Mouse (Mus musculus) liver, adult 2 months (tissue): ENCODE measurements at regions not wholly inside any gene's neighbourhood (a gene's known extent, or its start where the extent isn't known, plus 50 kb on each side); places are given as distances from the start of the nearest gene placed in this dataset.

ENCODE experiments used
- DNase-seq: peaks from one replicate; pipeline ENCODE4 v3.0.0-alpha.2; 2011; ENCODE audit warnings: low read depth, low spot score; ENCODE audit errors: extremely low read depth
- H3K27ac ChIP-seq: fragments of 200-500 bp; replicated peaks from 2 replicates; pipeline ENCODE4 v1.5.1; 2012; ENCODE audit warnings: low read depth, mild to moderate bottlenecking, control low read depth, inconsistent platforms, low read length; ENCODE audit not compliant: insufficient read depth
- H3K27me3 ChIP-seq: fragments of 200-500 bp; 2 replicates; pipeline ENCODE4 v1.6.1; 2012; ENCODE audit warnings: mild to moderate bottlenecking, moderate library complexity, low read length, inconsistent platforms; ENCODE audit not compliant: control insufficient read depth, insufficient read depth
- H3K36me3 ChIP-seq: fragments of 200-500 bp; 2 replicates; pipeline ENCODE4 v1.6.1; 2012; ENCODE audit warnings: low read length, inconsistent platforms; ENCODE audit not compliant: control insufficient read depth, insufficient read depth
- H3K4me1 ChIP-seq: fragments of 200-500 bp; 2 replicates; pipeline ENCODE4 v1.6.1; 2011; ENCODE audit warnings: low read length; ENCODE audit not compliant: control insufficient read depth, insufficient read depth
- H3K4me3 ChIP-seq: fragments of 200-500 bp; 2 replicates; pipeline ENCODE4 v1.5.1; 2011; ENCODE audit warnings: low read depth, mild to moderate bottlenecking, control low read depth, low read length, moderate library complexity; ENCODE audit not compliant: insufficient read depth
- H3K79me2 ChIP-seq: fragments of 200-500 bp; 2 replicates; pipeline ENCODE4 v1.6.1; 2012; ENCODE audit warnings: inconsistent platforms, mild to moderate bottlenecking, low read length, moderate library complexity; ENCODE audit not compliant: control insufficient read depth, insufficient read depth
- H3K9ac ChIP-seq: fragments of 200-500 bp; 2 replicates; pipeline ENCODE4 v1.6.1; 2012; ENCODE audit warnings: low read depth, mild to moderate bottlenecking, control low read depth, inconsistent platforms, low read length
- CTCF ChIP-seq: fragments of 200-500 bp; IDR thresholded peaks from 2 replicates; pipeline ENCODE4 v1.5.1; 2011; ENCODE audit warnings: low read depth, low read length, control low read depth
- POLR2A ChIP-seq: fragments of 200-500 bp; IDR thresholded peaks from 2 replicates; pipeline ENCODE4 v1.6.1; 2011; ENCODE audit warnings: low read length, control low read depth; ENCODE audit not compliant: insufficient read depth; ENCODE audit errors: extremely low read depth
- WGBS: fragments of 180-500 bp; shearing (Covaris S2); methylation state at CpG from one replicate; pipeline ENCODE4 v1.1.7; 2018; 5-methylcytosine and 5-hydroxymethylcytosine counted together

- Histone ChIP-seq H3K9ac (no peak overlapping the region), H3K27ac (no peak overlapping the region), H3K27me3 (no peaks in the 10 kb centered on the region), H3K79me2 (no peaks in the 10 kb centered on the region), H3K36me3 (no peaks in the 10 kb centered on the region), H3K4me1 (peaks cover 7% of the 10 kb centered on the region; the same call in 1 of the 2 replicates), H3K4me3 (peak overlapping the region; percentile 23)
- peak; percentile 41 for DNase-seq
- WGBS = 31% methylated on average over 21 of the region's 21 CpGs
- TF ChIP-seq POLR2A = no peak
- TF ChIP-seq CTCF = peak; percentile 64; the same call in 1 of the 2 replicates
Observed at GRCm38 (mm10) chr5:103355372-103356300, 69.4 kb upstream of the Ptpn13 start.

GRCm38 (mm10) chr5:103343869-103344268, 81.1 kb upstream of the Ptpn13 start:
- TF ChIP-seq CTCF (peak; percentile 32; the same call in 1 of the 2 replicates), POLR2A (no peak)
- DNase-seq = peak; percentile 10
- H3K27ac ChIP-seq = no peak overlapping the region
- no peak overlapping the region for H3K4me3 ChIP-seq
- no peaks in the 10 kb centered on the region for H3K4me1 ChIP-seq
- no peaks in the 10 kb centered on the region for H3K36me3 ChIP-seq
- WGBS = 17% methylated on average over 2 of the region's 2 CpGs
- no peaks in the 10 kb centered on the region for H3K27me3 ChIP-seq
- H3K9ac ChIP-seq = no peak overlapping the region
- H3K79me2 ChIP-seq = no peaks in the 10 kb centered on the region

GRCm38 (mm10) chr5:103341456-103341855, 83.5 kb upstream of the Ptpn13 start:
- H3K27ac ChIP-seq = no peak overlapping the region
- WGBS = 28% methylated on average over 3 of the region's 3 CpGs
- H3K9ac ChIP-seq = no peak overlapping the region
- no peak overlapping the region for H3K4me3 ChIP-seq
- no peak for TF ChIP-seq POLR2A
- TF ChIP-seq CTCF = no peak
- DNase-seq = peak; percentile 9
- peaks cover 1% of the 10 kb centered on the region; the same call in 1 of the 2 replicates for H3K4me1 ChIP-seq
- no peaks in the 10 kb centered on the region for H3K79me2 ChIP-seq
- no peaks in the 10 kb centered on the region for H3K27me3 ChIP-seq
- H3K36me3 ChIP-seq = no peaks in the 10 kb centered on the region

- no peak overlapping the region for H3K27ac ChIP-seq
- WGBS = 72% methylated on average over 9 of the region's 9 CpGs
- TF ChIP-seq CTCF = no peak
- H3K79me2 ChIP-seq = no peaks in the 10 kb centered on the region
- no peaks in the 10 kb centered on the region for H3K36me3 ChIP-seq
- H3K4me1 ChIP-seq = peaks cover 1% of the 10 kb centered on the region; the same call in 1 of the 2 replicates
- DNase-seq = no peak
- no peaks in the 10 kb centered on the region for H3K27me3 ChIP-seq
- no peak overlapping the region for H3K4me3 ChIP-seq
- no peak overlapping the region for H3K9ac ChIP-seq
Observed at GRCm38 (mm10) chr5:103340626-103341025, 84.4 kb upstream of the Ptpn13 start.

GRCm38 (mm10) chr5:103336689-103337490, 88.1 kb upstream of the Ptpn13 start:
- H3K36me3 ChIP-seq = no peaks in the 10 kb centered on the region
- H3K4me1 ChIP-seq = peaks cover 1% of the 10 kb centered on the region; the same call in 1 of the 2 replicates
- 34% methylated on average over 11 of the region's 11 CpGs for WGBS
- DNase-seq = peak; percentile 63
- H3K27ac ChIP-seq = no peak overlapping the region
- no peaks in the 10 kb centered on the region for H3K27me3 ChIP-seq
- no peak overlapping the region for H3K4me3 ChIP-seq
- TF ChIP-seq CTCF = no peak
- no peak for TF ChIP-seq POLR2A
- no peaks in the 10 kb centered on the region for H3K79me2 ChIP-seq
- no peak overlapping the region for H3K9ac ChIP-seq
